Comparison of ENCODE assay signal across 9 mouse cellular contexts in genomic region chr6:115462743-115463337, GRCm38 (mm10).
DNase-seq lines count a peak whose midpoint lies in the region; ATAC-seq and TF ChIP-seq lines count a peak whose summit lies in the region.
"Had no signal": no experiment of that assay in that cellular context is flagged by ENCODE, and none has a peak within 500 bp of the region (broad histone marks: within the 10 kb centered on the region; RNA-seq: fewer than 3 reads in every experiment).

No protein-coding gene starts in this region.

- peak; percentile 9 for DNase-seq in hindbrain, postnatal 0 days (ENCODE audit: low spot score)
- peak; percentile 84 for DNase-seq in gastrocnemius, adult 2 months
- DNase-seq in kidney, adult 8-10 months, result peak; percentile 65 to 77
- peak; percentile 29 for DNase-seq in ovary, postnatal 14 days (ENCODE audit: low spot score)
- no peak for DNase-seq in layer of hippocampus, adult 11-12 months (ENCODE audit: low spot score)
- DNase-seq in hindbrain, embryonic 10.5 days (ENCODE audit: low spot score), result no peak
- DNase-seq in midbrain, postnatal 0 days (ENCODE audit: low spot score), result no peak

- no peak for TF ChIP-seq CTCF in hindbrain, postnatal 0 days (IDR thresholded peaks at IDR 0.05; ENCODE audit: low read depth)
- no peak for TF ChIP-seq CTCF in gastrocnemius, adult 2 months (IDR thresholded peaks at IDR 0.05)
- TF ChIP-seq CTCF in midbrain, postnatal 0 days (IDR thresholded peaks at IDR 0.05), result no peak

- H3K9me3 ChIP-seq in hindbrain, postnatal 0 days (ENCODE audit: low read length), result no peaks in the 10 kb centered on the region
- H3K9me3 ChIP-seq in hindbrain, embryonic 16.5 days (ENCODE audit: control insufficient read depth, low read length), result no peaks in the 10 kb centered on the region
- no peaks in the 10 kb centered on the region for H3K9me3 ChIP-seq in hindbrain, embryonic 10.5 days
- H3K9me3 ChIP-seq in midbrain, postnatal 0 days (ENCODE audit: low read length), result no peaks in the 10 kb centered on the region

- H3K9ac ChIP-seq in hindbrain, postnatal 0 days (replicated peaks; ENCODE audit: low read length), result no peak overlapping the region
- H3K9ac ChIP-seq in hindbrain, embryonic 16.5 days (ENCODE audit: low read depth, low read length), result no peak overlapping the region
- H3K9ac ChIP-seq in midbrain, postnatal 0 days (replicated peaks; ENCODE audit: low read length, poor library complexity, severe bottlenecking), result no peak overlapping the region
- H3K9ac ChIP-seq: liver, embryonic 14.5 days had no signal

- H3K27me3 ChIP-seq in hindbrain, postnatal 0 days (ENCODE audit: insufficient read depth, low read length), result no peaks in the 10 kb centered on the region
- no peaks in the 10 kb centered on the region for H3K27me3 ChIP-seq in hindbrain, embryonic 16.5 days (replicated peaks; ENCODE audit: control insufficient read depth, insufficient read depth, low read length)
- no peaks in the 10 kb centered on the region for H3K27me3 ChIP-seq in hindbrain, embryonic 10.5 days (ENCODE audit: insufficient read depth, poor library complexity, severe bottlenecking)
- no peaks in the 10 kb centered on the region for H3K27me3 ChIP-seq in midbrain, postnatal 0 days (ENCODE audit: insufficient read depth, low read length)

- H3K36me3 ChIP-seq in hindbrain, postnatal 0 days (ENCODE audit: insufficient read depth, low read length), result no peaks in the 10 kb centered on the region
- H3K36me3 ChIP-seq in hindbrain, embryonic 16.5 days (ENCODE audit: control insufficient read depth, insufficient read depth, low read length), result no peaks in the 10 kb centered on the region
- H3K36me3 ChIP-seq in hindbrain, embryonic 10.5 days, result no peaks in the 10 kb centered on the region
- H3K36me3 ChIP-seq in midbrain, postnatal 0 days (ENCODE audit: insufficient read depth, low read length), result no peaks in the 10 kb centered on the region

- H3K4me1 ChIP-seq in hindbrain, postnatal 0 days (ENCODE audit: insufficient read depth, low read length), result no peaks in the 10 kb centered on the region
- no peaks in the 10 kb centered on the region for H3K4me1 ChIP-seq in hindbrain, embryonic 16.5 days (ENCODE audit: control insufficient read depth, insufficient read depth, low read depth, low read length)
- H3K4me1 ChIP-seq in hindbrain, embryonic 10.5 days (replicated peaks), result no peaks in the 10 kb centered on the region
- no peaks in the 10 kb centered on the region for H3K4me1 ChIP-seq in midbrain, postnatal 0 days (ENCODE audit: insufficient read depth, low read length)

- WGBS in hindbrain, postnatal 0 days, result 85% methylated on average over 16 of the region's 16 CpGs
- 88% methylated on average over 16 of the region's 16 CpGs for WGBS in hindbrain, embryonic 16.5 days
- 88% methylated on average over 16 of the region's 16 CpGs for WGBS in hindbrain, embryonic 10.5 days
- 94% methylated on average over 16 of the region's 16 CpGs for WGBS in midbrain, postnatal 0 days

- no peak for ATAC-seq in hindbrain, postnatal 0 days
- ATAC-seq in hindbrain, embryonic 16.5 days, result no peak
- no peak for ATAC-seq in midbrain, postnatal 0 days (ENCODE audit: low FRiP score)

- H3K27ac ChIP-seq in hindbrain, postnatal 0 days, result no peak overlapping the region
- no peak overlapping the region for H3K27ac ChIP-seq in hindbrain, embryonic 16.5 days (ENCODE audit: low read depth, low read length)
- H3K27ac ChIP-seq in gastrocnemius, adult 2 months, result peak overlapping the region; percentile 64
- H3K27ac ChIP-seq in hindbrain, embryonic 10.5 days, result no peak overlapping the region
- no peak overlapping the region for H3K27ac ChIP-seq in midbrain, postnatal 0 days (ENCODE audit: low read depth, low read length)
- H3K27ac ChIP-seq: liver, embryonic 14.5 days had no signal

- no peak overlapping the region for H3K4me3 ChIP-seq in hindbrain, postnatal 0 days (ENCODE audit: low read length)
- no peak overlapping the region for H3K4me3 ChIP-seq in hindbrain, embryonic 16.5 days (ENCODE audit: low read length)
- peak overlapping the region; percentile 39 for H3K4me3 ChIP-seq in gastrocnemius, adult 2 months
- H3K4me3 ChIP-seq in hindbrain, embryonic 10.5 days, result no peak overlapping the region
- no peak overlapping the region for H3K4me3 ChIP-seq in midbrain, postnatal 0 days (ENCODE audit: low read depth, low read length)

- intact Hi-C loops in gastrocnemius, adult 2 months (cut with DNase I), result no loop called here

- H3K4me2 ChIP-seq in hindbrain, postnatal 0 days (ENCODE audit: low read depth, low read length), result no peak overlapping the region
- H3K4me2 ChIP-seq in hindbrain, embryonic 16.5 days (ENCODE audit: low read length), result no peak overlapping the region
- no peak overlapping the region for H3K4me2 ChIP-seq in midbrain, postnatal 0 days (ENCODE audit: low read depth, low read length, poor library complexity, severe bottlenecking)

Comparison
In these comparisons a context has a peak if more than half of its experiments do, and no peak if none do; other contexts are left out.
1. DNase-seq: peak in hindbrain, postnatal 0 days (single experiment), gastrocnemius, adult 2 months (single experiment), kidney, adult 8-10 months (2 of 2) and ovary, postnatal 14 days (single experiment); none in layer of hippocampus, adult 11-12 months (single experiment), hindbrain, embryonic 10.5 days (single experiment) and midbrain, postnatal 0 days (single experiment).